18 mouse cellular contexts compared by ENCODE assay signal in genomic region chr2:52647255-52647998, GRCm38 (mm10). TPM values are rescaled to one million over a fixed set of nuclear protein-coding genes. Genes with fewer than 3 reads are reported as not detected.
DNase-seq lines count a peak whose midpoint lies in the region; ATAC-seq and TF ChIP-seq lines count a peak whose summit lies in the region.
"Had no signal": no experiment of that assay in that cellular context is flagged by ENCODE, and none has a peak within 500 bp of the region (broad histone marks: within the 10 kb centered on the region; RNA-seq: fewer than 3 reads in every experiment).

No protein-coding gene starts in this region.

- no peak overlapping the region for H3K9ac ChIP-seq in lung, embryonic 14.5 days
- H3K9ac ChIP-seq in midbrain, postnatal 0 days (replicated peaks; ENCODE audit: low read length, poor library complexity, severe bottlenecking) = no peak overlapping the region
- H3K9ac ChIP-seq: embryonic facial prominence, embryonic 12.5 days; lung, embryonic 15.5 days had no signal

- TF ChIP-seq POLR2A in brain, embryonic 14.5 days (IDR thresholded peaks at IDR 0.05; ENCODE audit: borderline replicate concordance, extremely low read depth, insufficient read depth, insufficient read length, poor library complexity, severe bottlenecking) = no peak

- H3K27ac ChIP-seq in gastrocnemius, adult 2 months = peak overlapping the region; percentile 56; the same call in 1 of the 2 replicates
- no peak overlapping the region for H3K27ac ChIP-seq in lung, embryonic 14.5 days (ENCODE audit: low read depth)
- H3K27ac ChIP-seq in midbrain, postnatal 0 days (ENCODE audit: low read depth, low read length) = no peak overlapping the region
- H3K27ac ChIP-seq: embryonic facial prominence, embryonic 12.5 days; lung, embryonic 15.5 days had no signal

- H3K4me2 ChIP-seq in lung, embryonic 14.5 days = no peak overlapping the region
- H3K4me2 ChIP-seq in midbrain, postnatal 0 days (ENCODE audit: low read depth, low read length, poor library complexity, severe bottlenecking) = no peak overlapping the region
- H3K4me2 ChIP-seq: embryonic facial prominence, embryonic 12.5 days; liver, embryonic 11.5 days; lung, embryonic 15.5 days had no signal

- H3K27me3 ChIP-seq in lung, embryonic 14.5 days (ENCODE audit: insufficient read depth, low read length) = no peaks in the 10 kb centered on the region
- no peaks in the 10 kb centered on the region for H3K27me3 ChIP-seq in midbrain, postnatal 0 days (ENCODE audit: insufficient read depth, low read length)
- H3K27me3 ChIP-seq: embryonic facial prominence, embryonic 12.5 days; lung, embryonic 15.5 days had no signal

- intact Hi-C loops in gastrocnemius, adult 2 months (cut with DNase I) = no loop called here
- intact Hi-C loops in gastrocnemius, postnatal 36 days (cut with DNase I) = no loop called here

- 0 out of 2 replicates have a peak overlapping the region, but pooled peaks have one; percentile 35 for H3K4me3 ChIP-seq in gastrocnemius, adult 2 months
- no peak overlapping the region for H3K4me3 ChIP-seq in lung, embryonic 14.5 days (ENCODE audit: low read depth, low read length)
- no peak overlapping the region for H3K4me3 ChIP-seq in midbrain, postnatal 0 days (ENCODE audit: low read depth, low read length)
- H3K4me3 ChIP-seq: embryonic facial prominence, embryonic 12.5 days; lung, embryonic 15.5 days had no signal

- H3K4me1 ChIP-seq in lung, embryonic 14.5 days (ENCODE audit: insufficient read depth) = no peaks in the 10 kb centered on the region
- no peaks in the 10 kb centered on the region for H3K4me1 ChIP-seq in midbrain, postnatal 0 days (ENCODE audit: insufficient read depth, low read length)
- H3K4me1 ChIP-seq: lung, embryonic 15.5 days had no signal

- ATAC-seq in lung, embryonic 14.5 days (ENCODE audit: insufficient read depth) = no peak
- peak; percentile 63; the same call in 1 of the 2 replicates for ATAC-seq in midbrain, postnatal 0 days (ENCODE audit: low FRiP score)
- ATAC-seq: CD4-positive, CD25-positive, alpha-beta regulatory T cell, adult 4 months had no signal

- 66% methylated on average over 8 of the region's 8 CpGs for WGBS in lung, embryonic 14.5 days
- WGBS in midbrain, postnatal 0 days = 41% methylated on average over 8 of the region's 8 CpGs

- H3K9me3 ChIP-seq in lung, embryonic 14.5 days (ENCODE audit: low read depth, low read length) = no peaks in the 10 kb centered on the region
- H3K9me3 ChIP-seq in midbrain, postnatal 0 days (ENCODE audit: low read length) = no peaks in the 10 kb centered on the region
- H3K9me3 ChIP-seq: embryonic facial prominence, embryonic 12.5 days; lung, embryonic 15.5 days had no signal

- no peak for TF ChIP-seq CTCF in gastrocnemius, adult 2 months (IDR thresholded peaks at IDR 0.05)
- TF ChIP-seq CTCF in lung, embryonic 14.5 days (IDR thresholded peaks at IDR 0.05; ENCODE audit: low read depth) = no peak
- TF ChIP-seq CTCF in brain, embryonic 14.5 days (IDR thresholded peaks at IDR 0.05; ENCODE audit: borderline replicate concordance, extremely low read depth, insufficient read depth, insufficient read length) = no peak
- no peak for TF ChIP-seq CTCF in midbrain, postnatal 0 days (IDR thresholded peaks at IDR 0.05)

- no peaks in the 10 kb centered on the region for H3K36me3 ChIP-seq in lung, embryonic 14.5 days (ENCODE audit: insufficient read depth)
- no peaks in the 10 kb centered on the region for H3K36me3 ChIP-seq in midbrain, postnatal 0 days (ENCODE audit: insufficient read depth, low read length)
- H3K36me3 ChIP-seq: embryonic facial prominence, embryonic 12.5 days; lung, embryonic 15.5 days had no signal

- DNase-seq in gastrocnemius, adult 2 months = no peak
- DNase-seq in gastrocnemius, postnatal 36 days = no peak
- peak; percentile 16 for DNase-seq in lung, embryonic 14.5 days
- DNase-seq in lung, postnatal 4 days = no peak
- peak; percentile 49 for DNase-seq in brain, embryonic 14.5 days (ENCODE audit: low read depth)
- DNase-seq in midbrain, postnatal 0 days (ENCODE audit: low spot score) = peak; percentile 38
- no peak for DNase-seq in neural tube, embryonic 10.5 days (ENCODE audit: extremely low spot score, low spot score)
- DNase-seq: adrenal gland, postnatal 10 days; kidney, adult 2 months; kidney, postnatal 36 days; layer of hippocampus, postnatal 36 days; right cerebral cortex, postnatal 14 days had no signal

RNA-seq across cellular contexts. Expression of gene Cacnb4, which starts 29.2 kb away (rescaled TPM):
- under 1 TPM; 0.20 to 0.31 TPM for total RNA-seq in gastrocnemius, adult 2 months (2021)
- total RNA-seq in gastrocnemius, postnatal 36 days (2021) = under 1 TPM; 0.15 to 0.20 TPM
- polyA plus RNA-seq in lung, embryonic 14.5 days (2014; fragmentation: Nextera tagmentation; extraction: Ambion mirVana) = 0.39 and 0.96 TPM in 2 replicates
- polyA plus RNA-seq in brain, embryonic 14.5 days (2012; rRNA removed) = 10.1 and 11.7 TPM in 2 replicates
- 12.5 and 15.7 TPM in 2 replicates for total RNA-seq in midbrain, postnatal 0 days (2014; rRNA removed)
- 13.3 and 14.0 TPM in 2 replicates for polyA plus RNA-seq in midbrain, postnatal 0 days (2015; fragmentation: Nextera tagmentation; extraction: Ambion mirVana)
- total RNA-seq: common myeloid progenitor, adult 5-6 weeks; megakaryocyte progenitor cell, adult 5-6 weeks had no signal

Comparison
In these comparisons a context has a peak if more than half of its experiments do, and no peak if none do; other contexts are left out.
1. DNase-seq: peak in lung, embryonic 14.5 days (single experiment), brain, embryonic 14.5 days (single experiment) and midbrain, postnatal 0 days (single experiment); none in gastrocnemius, adult 2 months (single experiment), gastrocnemius, postnatal 36 days (0 of 2), lung, postnatal 4 days (0 of 2) and neural tube, embryonic 10.5 days (single experiment).
2. RNA of gene Cacnb4, which starts 29.2 kb away (total RNA-seq): 12.5 to 15.7 TPM in midbrain, postnatal 0 days; 0.20 to 0.31 TPM in gastrocnemius, adult 2 months and 0.15 to 0.20 TPM in gastrocnemius, postnatal 36 days; every median in the first group is over 10 times any median in the second.